Mouse (Mus musculus) spleen, postnatal 14 days (tissue): ENCODE data around the gene Cited1.
A peak's percentile ranks its signal among the peaks of the same experiment; 100 is the strongest.
"Not testable (repeated sequence)": the region's sequence is repeated elsewhere in the genome, so short reads cannot be mapped to it uniquely, and the experiment has no call there.

Experiments used
- DNase-seq, 2 experiments: peaks; one replicate each; pipeline ENCODE4 v3.0.0; 2021 to 2022; ENCODE audit warnings: low spot score in 2 of 2

Gene Cited1

DNA sequence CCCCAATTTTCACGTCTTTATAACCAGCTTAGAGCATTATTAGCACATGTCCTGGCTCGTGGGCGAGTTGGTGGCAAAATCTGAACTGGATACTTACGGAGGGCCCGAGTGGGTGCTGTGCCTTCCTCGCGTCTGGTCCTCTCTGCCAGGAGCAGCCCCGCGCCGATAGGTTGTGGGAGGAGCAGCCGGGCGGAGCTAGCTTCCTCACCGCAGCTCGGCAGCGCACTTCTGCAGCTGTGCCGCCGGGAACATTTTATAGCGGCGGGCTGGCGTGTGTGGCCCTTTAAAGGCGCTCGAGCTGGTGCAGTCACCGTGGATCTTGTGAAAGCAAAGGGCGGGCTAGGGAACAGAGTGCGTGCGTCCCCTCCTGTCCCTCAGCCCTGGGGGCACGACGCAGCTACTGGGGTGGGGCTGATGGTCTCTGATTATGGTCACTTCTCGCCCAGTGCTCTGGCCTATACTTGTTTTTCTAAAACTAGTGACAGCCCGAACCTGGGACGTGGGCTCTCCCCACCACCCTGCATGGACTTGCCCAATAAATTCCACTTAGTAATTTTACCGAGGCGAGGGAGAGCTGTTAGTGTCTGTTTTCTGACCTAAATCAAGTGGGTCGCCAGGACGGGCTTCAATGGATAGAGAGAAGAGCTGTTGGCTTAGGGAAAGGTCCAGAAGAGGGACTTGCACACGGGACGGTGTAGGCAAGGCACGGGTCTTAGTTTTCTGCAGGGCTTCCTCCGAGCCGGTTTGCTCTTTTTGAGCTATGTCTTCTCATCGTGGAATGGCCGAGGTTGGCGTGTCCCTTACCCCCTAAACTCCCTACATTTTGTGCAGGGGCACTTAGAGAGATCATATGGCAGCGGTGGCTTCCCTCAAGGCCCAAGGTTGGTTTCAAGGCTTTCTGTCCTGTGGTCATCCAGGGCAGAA, at the start of gene Cited1:
Gene Cited1 (minus strand): TSS at position 245 of the 924 bp plus-strand sequence.
- no peak for DNase-seq

GRCm38 (mm10) chrX:102284889-102285288, 32.9 kb upstream of the Cited1 start:
- DNase-seq: no peak

- DNase-seq: no peak
Measured at GRCm38 (mm10) chrX:102262620-102263345, 10.8 kb upstream of the Cited1 start.

GRCm38 (mm10) chrX:102259772-102260171, 7.8 kb upstream of the Cited1 start:
- no peak for DNase-seq

GRCm38 (mm10) chrX:102253892-102254291, 1.9 kb upstream of the Cited1 start:
- no peak for DNase-seq

- no peak for DNase-seq
Measured at GRCm38 (mm10) chrX:102251221-102251936, 602 bp downstream of the Cited1 start.

GRCm38 (mm10) chrX:102250891-102251170, 1.1 kb downstream of the Cited1 start:
- no peak for DNase-seq

GRCm38 (mm10) chrX:102250150-102250890, 1.7 kb downstream of the Cited1 start:
- DNase-seq: no peak

GRCm38 (mm10) chrX:102244334-102244733, 7.6 kb downstream of the Cited1 start:
- DNase-seq: no peak

DNA sequence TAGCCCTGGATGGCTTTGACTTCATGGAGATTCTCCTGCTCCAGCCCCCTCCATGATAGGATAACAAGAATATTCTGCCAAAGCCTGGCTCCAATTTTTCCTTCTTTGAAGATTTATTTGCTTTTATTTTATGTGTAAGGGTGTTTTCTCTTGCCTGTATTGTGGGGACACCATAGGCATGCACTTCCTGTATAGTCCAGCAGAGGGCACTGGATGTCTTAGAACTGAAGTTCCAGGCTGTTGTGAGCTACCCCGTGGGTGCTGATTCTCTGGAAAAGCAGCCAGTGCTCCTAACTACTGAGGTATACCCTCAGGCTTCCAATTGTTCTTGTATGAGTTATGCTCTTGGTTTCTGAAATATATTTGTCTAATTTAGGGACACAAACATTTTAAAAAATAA, 32.9 kb downstream of the Cited1 start:
- DNase-seq: peak; percentile 8 to 26

GRCm38 (mm10) chrX:102215356-102215755, 36.6 kb downstream of the Cited1 start:
- DNase-seq: not testable (repeated sequence)
